Mouse (Mus musculus): ENCODE data around the gene Tbc1d7.

The Tbc1d7 gene

DNA sequence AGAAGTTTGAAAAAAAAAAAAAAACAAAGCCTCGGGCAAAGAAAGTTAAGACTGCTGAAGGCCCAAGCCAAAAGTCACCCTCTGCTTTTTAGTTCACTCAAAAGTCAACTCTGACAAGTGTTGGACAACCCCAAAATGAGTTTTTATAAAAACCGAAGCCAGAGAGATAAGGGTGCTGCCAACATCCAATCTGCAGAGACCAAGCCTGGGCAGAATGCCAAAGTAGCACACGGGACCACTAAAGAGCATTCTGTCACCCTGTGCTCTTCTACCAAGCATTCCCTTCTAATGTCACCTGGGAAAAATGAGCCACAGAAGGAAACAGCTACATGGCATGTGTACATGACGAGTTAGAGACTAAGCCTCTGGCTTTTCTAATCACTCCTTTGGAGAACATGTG lies 36.8 kb downstream of the Tbc1d7 start:
- DNase-seq (ENCODE audit: low spot score in 2 of 2), result no peak

DNA sequence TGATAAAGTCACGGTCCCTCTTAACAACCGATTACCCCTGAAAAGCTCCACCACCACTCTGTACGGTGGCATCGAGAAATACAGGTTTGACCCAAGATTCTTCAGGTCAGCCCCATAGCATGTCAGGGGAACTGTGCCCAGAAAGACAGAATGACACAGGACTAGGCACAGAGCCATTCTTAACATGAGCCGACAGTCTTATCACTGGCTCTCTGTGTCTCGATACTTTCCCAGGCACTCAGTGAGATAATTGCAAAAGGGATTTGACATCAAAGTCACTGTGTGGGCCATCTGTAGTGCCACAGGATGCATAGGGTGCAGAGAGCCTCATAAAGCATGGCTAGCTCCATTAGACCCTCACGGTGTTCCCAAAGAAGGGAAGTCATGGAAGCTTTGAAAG lies 37.9 kb downstream of the Tbc1d7 start:
- no peak for DNase-seq (ENCODE audit: low spot score in 2 of 2)

DNA sequence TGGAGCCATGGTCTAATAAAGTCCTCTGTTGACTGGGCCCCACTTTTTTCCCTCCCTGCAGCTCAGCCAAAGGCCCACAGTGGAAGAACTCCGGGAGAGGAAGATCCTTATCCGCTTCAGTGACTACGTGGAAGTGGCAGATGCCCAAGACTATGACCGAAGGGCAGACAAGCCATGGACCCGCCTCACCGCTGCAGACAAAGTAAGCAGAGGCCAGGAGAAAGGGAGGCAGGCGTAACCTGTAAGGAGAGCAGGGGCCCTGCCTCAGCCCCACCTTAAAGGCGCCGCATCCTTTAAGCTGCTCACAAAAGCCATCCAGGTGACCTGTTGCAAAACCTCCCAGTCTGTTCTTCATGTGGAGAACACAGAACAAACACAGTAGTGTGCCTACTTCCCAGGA lies 38.4 kb downstream of the Tbc1d7 start:
- DNase-seq (ENCODE audit: low spot score in 2 of 2), result no peak

DNA sequence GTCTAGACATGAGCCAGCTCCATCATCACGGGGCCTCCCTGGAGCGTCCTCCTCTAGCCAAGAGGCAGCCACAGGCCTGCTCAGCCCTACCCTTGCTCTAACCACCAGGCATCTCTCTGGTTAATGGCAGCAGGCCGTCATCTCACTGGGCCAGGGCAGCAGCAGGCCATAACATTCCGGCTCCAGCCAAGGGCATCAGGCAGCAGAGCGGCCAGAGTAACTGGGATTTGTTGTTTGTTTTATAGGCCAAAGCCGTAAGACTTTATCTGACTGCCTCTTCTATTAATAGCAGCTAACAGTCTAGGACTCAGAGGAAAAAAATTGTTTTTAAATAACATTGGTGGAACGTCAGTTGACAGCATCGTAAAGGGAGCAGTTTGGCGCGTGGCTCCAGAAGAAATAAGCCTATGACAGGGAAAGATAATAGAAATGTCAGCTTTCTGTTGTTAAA lies 39.5 kb downstream of the Tbc1d7 start:
- DNase-seq (ENCODE audit: low spot score in 2 of 2), result no peak

DNA sequence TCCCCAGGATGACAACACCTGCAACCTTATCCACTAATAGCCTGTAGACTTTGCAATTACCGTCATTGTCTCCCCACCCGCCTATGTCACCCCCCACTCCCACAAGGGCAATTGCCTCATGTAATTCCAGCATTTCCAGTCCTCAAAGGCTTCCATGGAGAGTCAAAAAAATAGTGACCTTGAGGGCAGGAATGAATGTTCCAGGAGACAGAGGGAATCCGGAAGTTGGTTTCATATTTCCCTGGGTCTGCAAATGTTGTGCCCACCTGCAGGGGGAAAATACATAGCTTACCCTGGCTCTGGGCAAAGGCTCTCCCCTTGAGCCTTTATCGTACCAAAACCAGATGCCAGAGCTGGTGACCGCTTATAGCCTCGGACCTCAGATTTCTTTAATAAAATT lies 41.1 kb downstream of the Tbc1d7 start:
- no peak for DNase-seq (ENCODE audit: low spot score in 2 of 2)

DNA sequence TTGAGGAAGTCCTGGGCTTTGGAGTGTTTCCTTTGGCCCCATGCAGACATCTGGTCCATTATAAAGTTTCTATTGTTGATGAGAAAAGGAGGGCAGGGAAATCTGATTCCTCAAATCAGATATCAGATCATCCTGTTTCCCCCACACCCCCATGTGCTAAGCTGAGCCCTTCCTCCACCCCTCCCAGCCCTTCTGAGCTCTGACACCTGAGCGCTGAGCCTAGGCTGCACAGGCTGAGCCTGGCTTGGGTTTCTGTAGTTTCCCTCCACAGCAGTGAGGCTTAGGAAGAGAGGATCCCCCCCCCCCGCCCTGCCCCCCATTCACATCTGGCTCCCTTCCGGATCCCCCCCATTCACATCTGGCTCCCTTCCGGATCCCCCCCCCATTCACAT lies 46.6 kb downstream of the Tbc1d7 start:
- no peak for DNase-seq (ENCODE audit: low spot score in 2 of 2)

DNA sequence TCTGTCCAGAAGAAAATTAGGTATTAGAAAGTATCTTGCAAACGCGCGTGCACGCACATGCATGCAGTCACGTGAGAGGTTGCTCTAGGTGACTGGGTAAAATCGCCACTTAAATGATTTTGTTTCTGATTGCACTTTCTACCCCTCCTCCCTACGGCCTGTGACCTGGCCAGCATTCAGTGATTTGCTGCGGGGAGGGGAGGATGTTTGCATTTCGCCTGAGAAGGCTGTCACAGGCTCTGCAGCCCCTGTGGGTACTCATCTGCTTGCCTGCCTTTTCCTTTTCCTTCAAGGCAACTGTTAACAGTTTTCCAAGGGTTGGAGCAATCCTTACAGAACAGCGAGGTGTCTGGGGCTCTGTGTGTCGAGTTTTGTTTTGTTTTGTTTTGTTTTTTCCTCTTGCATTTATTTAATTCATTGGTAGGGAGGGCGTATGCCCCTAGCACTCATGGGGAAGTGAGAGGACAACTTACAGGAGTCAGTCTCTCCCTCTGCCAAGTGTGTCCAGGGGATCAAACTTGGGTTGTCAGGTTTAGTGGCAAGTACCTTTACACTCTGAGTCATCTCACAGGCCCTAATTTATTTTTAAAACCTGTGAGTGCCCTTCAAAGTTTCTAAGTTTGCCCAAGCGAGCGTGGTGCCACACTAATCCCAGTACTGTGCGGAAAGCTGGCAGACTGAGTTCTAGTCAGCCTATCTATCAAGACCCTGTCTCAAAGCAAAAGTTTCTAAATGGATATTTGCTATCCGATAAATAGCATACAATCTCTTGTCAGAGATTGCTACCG lies 47.2 kb downstream of the Tbc1d7 start:
- no peak for DNase-seq (ENCODE audit: low spot score in 2 of 2)

DNA sequence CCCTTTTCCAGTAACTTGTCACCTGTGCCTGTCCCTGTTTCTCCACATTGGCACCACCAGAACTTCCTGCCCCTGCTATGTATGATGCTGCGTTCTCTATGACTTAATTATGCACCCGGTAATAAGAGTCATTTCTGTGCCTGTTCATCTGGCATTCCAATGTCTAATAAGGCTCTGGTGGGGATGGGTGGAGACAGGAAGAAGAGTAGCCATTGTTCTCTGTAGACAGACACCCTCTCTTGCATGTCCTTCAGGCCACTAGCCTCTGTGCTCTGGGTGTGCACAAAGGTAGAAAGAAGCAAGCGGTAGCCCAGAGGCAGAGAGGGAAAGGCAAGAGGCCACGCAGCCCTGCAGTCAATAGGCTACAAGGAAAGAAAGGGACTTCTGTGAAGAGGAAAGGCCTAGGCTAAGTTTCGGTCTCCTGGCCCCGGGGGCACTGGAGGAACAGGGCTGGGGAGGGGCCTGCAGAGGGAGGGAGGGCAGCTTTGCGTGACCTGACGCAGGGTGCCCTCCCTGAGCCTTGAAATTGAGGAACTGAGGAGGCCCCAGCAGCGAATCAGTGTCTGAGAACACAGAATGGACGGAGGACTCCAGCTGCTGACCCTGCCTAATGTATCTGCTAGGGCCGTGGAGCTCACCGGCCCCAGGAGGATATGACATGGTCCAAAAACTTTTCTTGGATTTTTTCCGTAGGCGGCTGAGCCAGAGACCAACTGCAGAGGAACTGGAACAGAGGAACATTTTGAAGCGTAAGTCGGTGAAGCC lies 48.8 kb downstream of the Tbc1d7 start:
- peak; percentile 4 to 52 for DNase-seq (ENCODE audit: low spot score in 2 of 2)

DNA sequence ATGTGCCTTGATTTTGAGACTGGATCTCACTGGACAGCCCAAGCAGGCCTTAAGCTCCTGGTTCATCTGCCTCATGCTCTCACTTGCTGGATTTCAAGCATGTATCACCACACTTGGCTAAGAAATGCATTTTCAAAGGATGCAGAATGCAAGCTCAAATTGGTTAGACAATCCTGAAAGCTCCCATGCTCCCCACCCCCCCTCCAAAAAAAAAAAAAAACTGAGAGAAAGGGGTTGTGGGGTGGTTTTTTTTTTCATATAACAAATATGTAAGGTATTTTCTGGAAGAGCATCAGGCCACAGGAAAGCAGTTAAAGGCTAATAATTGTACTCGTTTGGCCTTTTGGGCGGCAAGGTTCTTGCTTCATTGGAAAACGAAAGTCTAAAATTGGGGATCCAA lies 58.2 kb downstream of the Tbc1d7 start:
- DNase-seq (ENCODE audit: low spot score in 2 of 2), result no peak

DNA sequence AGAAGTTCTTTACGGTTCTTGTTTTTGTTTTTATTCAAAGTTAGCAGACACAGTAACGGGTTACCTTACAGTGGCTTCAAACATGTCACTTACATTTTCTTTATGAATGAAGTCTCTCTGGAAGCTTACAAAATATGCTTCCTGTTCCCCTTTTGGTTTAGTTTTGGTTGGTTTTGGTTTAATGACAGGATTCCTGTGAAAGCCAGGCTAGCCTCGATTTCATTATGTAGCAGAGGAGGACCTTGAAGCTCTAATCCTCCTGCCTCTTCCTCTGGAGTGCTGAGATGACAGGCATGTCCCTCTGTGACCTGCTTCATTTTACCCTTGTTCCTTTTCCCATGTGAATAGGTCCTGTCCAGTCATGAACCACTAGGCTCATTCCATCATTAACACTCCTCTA lies 58.6 kb downstream of the Tbc1d7 start:
- no peak for DNase-seq (ENCODE audit: low spot score in 2 of 2)

DNA sequence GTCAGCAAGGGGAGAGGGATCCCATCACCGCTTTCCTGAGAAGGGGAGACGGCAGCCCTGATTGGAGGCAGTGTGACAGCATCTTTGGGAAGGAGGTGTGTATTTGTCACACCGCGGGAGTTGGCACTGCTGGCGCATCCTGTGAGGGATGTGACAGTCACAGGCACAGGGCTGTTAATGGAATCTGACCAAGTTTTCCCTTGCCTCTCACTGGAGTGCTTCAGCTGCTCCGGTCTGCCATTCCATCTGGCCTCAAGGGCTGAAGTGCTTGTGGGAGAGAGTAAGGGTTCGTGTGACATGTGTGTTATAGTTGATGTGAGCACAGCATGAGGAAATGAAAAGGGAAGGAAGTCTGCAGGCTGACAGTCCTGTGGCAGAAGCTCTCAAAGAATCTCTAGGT lies 59.0 kb downstream of the Tbc1d7 start:
- DNase-seq (ENCODE audit: low spot score in 2 of 2), result no peak

DNA sequence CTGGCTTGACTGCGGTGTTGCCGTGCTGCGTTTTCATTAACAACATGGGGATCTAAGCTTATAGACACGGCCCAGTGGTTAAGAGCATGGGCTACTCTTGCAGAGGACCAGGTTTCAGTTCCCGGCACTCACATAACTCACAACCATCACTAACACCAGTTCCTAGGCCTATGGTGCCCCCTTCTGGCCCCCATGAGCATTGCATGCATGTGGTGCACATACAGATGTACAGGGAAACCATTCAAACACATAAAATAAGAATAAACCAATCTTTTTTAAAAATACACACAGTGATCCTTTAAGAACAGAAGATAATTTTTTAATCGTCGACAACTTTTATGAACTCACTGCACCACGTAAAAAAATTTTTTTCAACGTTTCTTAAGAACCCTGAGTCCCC lies 66.8 kb downstream of the Tbc1d7 start:
- no peak for DNase-seq (ENCODE audit: low spot score in 2 of 2)

DNA sequence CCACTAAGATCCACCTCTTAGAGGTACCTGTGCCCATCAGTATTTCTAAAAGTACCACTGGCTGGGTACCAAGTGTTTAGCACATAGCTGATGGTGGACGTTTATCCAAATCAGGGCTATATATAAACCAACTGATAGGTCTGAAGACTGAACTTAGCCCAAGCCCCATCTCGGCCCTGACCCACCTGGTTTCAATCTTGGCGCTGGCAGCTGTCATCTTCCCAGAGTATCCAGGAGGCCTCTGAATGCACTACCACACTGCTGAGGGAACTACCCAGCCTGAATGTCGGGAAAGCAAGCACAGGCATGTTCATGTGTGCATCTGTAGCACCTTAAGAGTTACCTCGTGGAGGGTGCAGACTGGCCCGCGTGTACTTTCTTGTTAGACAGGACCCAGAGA lies 68.4 kb downstream of the Tbc1d7 start:
- DNase-seq (ENCODE audit: low spot score in 2 of 2), result no peak
